Mouse (Mus musculus) liver, adult 2 months (tissue): ENCODE results near the gene Dot1l.

Source experiments
- CTCF ChIP-seq: fragments of 200-500 bp; IDR thresholded peaks from 2 replicates; pipeline ENCODE4 v1.5.1; 2011; ENCODE audit warnings: low read depth, low read length, control low read depth
- POLR2A ChIP-seq: fragments of 200-500 bp; IDR thresholded peaks from 2 replicates; pipeline ENCODE4 v1.6.1; 2011; ENCODE audit warnings: low read length, control low read depth; ENCODE audit not compliant: insufficient read depth; ENCODE audit errors: extremely low read depth

- no peak for TF ChIP-seq POLR2A
- TF ChIP-seq CTCF = no peak
Observed at GRCm38 (mm10) chr10:80837827-80838226, 82.8 kb downstream of the Dot1l start.
